Mouse (Mus musculus) E14TG2a.4 (cell line): ENCODE measurements around the gene Sptb.

Experiments
- H3K27me3 ChIP-seq: 2 replicates; pipeline ENCODE4 v1.6.1; 2014; ENCODE audit warnings: low read length, control low read depth; ENCODE audit not compliant: insufficient read depth
- H3K36me3 ChIP-seq: 2 replicates; pipeline ENCODE4 v1.6.1; 2014; ENCODE audit warnings: low read length, control low read depth; ENCODE audit not compliant: insufficient read depth
- H3K4me1 ChIP-seq: replicated peaks from 2 replicates; pipeline ENCODE4 v1.6.1; 2014; ENCODE audit warnings: low read depth, low read length, control low read depth
- H3K4me3 ChIP-seq: replicated peaks from 2 replicates; pipeline ENCODE4 v1.5.1; 2014; ENCODE audit warnings: mild to moderate bottlenecking, low read length
- H3K9me3 ChIP-seq: 2 replicates; pipeline ENCODE4 v1.6.1; 2014; ENCODE audit warnings: low read length, control low read depth
- CTCF ChIP-seq: conservative IDR thresholded peaks from 2 replicates; pipeline ENCODE4 v1.5.1; 2014; ENCODE audit warnings: low read length
- NANOG ChIP-seq: IDR thresholded peaks from 2 replicates; pipeline ENCODE4 v1.6.1; 2014; ENCODE audit warnings: borderline replicate concordance, low read length, mixed read lengths
- POU5F1 ChIP-seq: IDR thresholded peaks from 2 replicates; pipeline ENCODE4 v1.6.1; 2014; ENCODE audit warnings: low read length, borderline replicate concordance

Sptb gene

GRCm38 (mm10) chr12:76582841-76583240, 127.5 kb downstream of the Sptb start:
- TF ChIP-seq CTCF, result no peak
- no peak for TF ChIP-seq POU5F1
- no peak for TF ChIP-seq NANOG
- Histone ChIP-seq H3K9me3 (peaks cover 11% of the 10 kb centered on the region; the same call in 1 of the 2 replicates), H3K4me3 (no peak overlapping the region), H3K4me1 (peaks cover 17% of the 10 kb centered on the region), H3K36me3 (peaks cover 20% of the 10 kb centered on the region), H3K27me3 (0 out of 2 replicates have a peak, but pooled peaks cover under 1% of the 10 kb centered on the region)

- H3K4me3 ChIP-seq, result no peak overlapping the region
- H3K27me3 ChIP-seq, result no peaks in the 10 kb centered on the region
- peaks cover 27% of the 10 kb centered on the region for H3K36me3 ChIP-seq
- TF ChIP-seq CTCF, result no peak
- no peak for TF ChIP-seq POU5F1
- no peak for TF ChIP-seq NANOG
- peaks cover 12% of the 10 kb centered on the region; the same call in 1 of the 2 replicates for H3K9me3 ChIP-seq
- peaks cover 24% of the 10 kb centered on the region for H3K4me1 ChIP-seq
Observed at GRCm38 (mm10) chr12:76582139-76582538, 128.2 kb downstream of the Sptb start.

DNA sequence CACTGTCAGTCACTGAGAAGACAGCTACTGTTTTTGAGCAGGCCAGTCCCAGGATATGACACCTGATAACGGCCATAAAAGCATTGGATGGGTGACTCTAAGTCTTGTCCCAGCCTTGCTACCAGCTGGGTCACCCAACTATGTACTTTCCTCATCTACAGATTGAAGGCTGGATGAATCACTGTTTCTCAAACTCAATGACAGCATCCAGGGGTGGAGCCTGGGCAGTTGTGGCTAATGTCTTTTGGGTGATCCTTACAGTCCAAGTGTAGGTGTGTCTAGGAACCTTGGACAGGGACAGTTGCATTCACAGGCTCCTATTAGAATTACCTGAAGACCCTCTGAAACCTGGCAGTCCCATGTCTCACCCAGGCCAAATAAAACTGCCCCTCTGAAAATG, 130.5 kb downstream of the Sptb start:
- Histone ChIP-seq H3K4me3 (no peak overlapping the region), H3K4me1 (peaks cover 27% of the 10 kb centered on the region), H3K36me3 (peaks cover 51% of the 10 kb centered on the region), H3K9me3 (peaks cover 8% of the 10 kb centered on the region; the same call in 1 of the 2 replicates), H3K27me3 (no peaks in the 10 kb centered on the region)
- no peak for TF ChIP-seq POU5F1
- TF ChIP-seq NANOG, result no peak
- TF ChIP-seq CTCF, result no peak

DNA sequence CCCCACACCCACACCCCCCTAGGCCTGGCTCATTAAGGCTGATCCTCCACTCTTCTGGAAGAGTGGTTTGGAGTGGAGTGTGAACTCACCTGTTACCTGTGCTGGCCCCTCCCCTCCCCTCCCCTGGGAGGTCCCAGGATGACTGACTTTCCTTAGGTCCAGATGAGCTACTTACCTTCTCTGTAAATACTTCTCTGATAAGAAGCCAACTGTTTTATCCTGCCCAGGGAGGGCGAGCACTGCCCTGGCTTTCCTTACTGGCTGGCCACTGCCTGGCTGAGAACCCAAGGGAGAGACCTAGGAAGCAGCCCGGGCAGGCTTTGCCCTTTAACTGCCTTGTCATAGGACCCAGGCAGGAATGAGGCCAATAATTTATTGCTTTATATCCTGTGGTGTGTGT, 131.9 kb downstream of the Sptb start:
- Histone ChIP-seq H3K4me1 (peaks cover 28% of the 10 kb centered on the region), H3K9me3 (peaks cover 8% of the 10 kb centered on the region; the same call in 1 of the 2 replicates), H3K36me3 (peaks cover 62% of the 10 kb centered on the region), H3K4me3 (no peak overlapping the region), H3K27me3 (no peaks in the 10 kb centered on the region)
- TF ChIP-seq NANOG (no peak), POU5F1 (no peak), CTCF (no peak)

DNA sequence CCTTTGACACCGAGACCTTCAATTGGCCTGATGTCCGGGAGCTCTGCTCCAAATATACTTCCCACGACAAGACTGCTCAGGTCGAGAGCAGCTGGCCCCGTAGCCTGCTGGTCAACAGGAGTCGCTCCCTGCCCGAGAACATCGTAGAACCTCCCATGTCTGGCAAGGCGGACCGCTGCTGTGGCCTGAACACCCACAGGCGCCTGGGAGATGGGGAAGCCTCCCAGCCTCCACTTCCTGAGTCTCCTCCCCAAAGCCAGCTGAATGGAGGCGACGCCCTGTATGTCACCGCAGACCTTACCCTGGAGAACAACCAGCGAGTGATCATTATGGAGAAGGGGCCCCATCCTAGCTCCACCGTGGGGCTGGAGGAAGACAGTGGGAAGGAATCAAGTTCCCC, 132.5 kb downstream of the Sptb start:
- no peak for TF ChIP-seq NANOG
- no peak for TF ChIP-seq CTCF
- TF ChIP-seq POU5F1, result no peak
- Histone ChIP-seq H3K9me3 (peaks cover 8% of the 10 kb centered on the region; the same call in 1 of the 2 replicates), H3K27me3 (no peaks in the 10 kb centered on the region), H3K36me3 (peaks cover 68% of the 10 kb centered on the region), H3K4me1 (peaks cover 28% of the 10 kb centered on the region), H3K4me3 (no peak overlapping the region)

DNA sequence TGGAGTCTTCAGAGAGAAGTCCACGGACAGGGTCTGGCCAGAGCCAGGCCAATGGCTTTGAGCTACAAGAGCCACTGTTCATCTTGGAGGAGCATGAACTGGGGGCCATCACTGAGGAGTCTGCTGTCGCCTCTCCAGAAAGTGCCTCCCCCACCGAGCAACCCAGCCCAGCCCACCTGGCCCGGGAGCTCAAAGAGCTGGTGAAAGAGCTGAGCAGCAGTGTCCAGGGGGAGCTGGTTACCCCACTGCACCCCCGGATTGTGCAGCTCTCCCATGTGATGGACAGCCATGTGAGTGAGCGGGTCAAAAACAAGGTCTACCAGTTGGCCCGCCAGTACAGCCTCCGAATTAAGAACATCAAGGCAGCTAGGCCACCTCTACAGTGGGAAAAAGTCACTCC, 133.5 kb downstream of the Sptb start:
- no peak for TF ChIP-seq NANOG
- TF ChIP-seq POU5F1, result no peak
- no peak for TF ChIP-seq CTCF
- Histone ChIP-seq H3K36me3 (peaks cover 78% of the 10 kb centered on the region), H3K27me3 (no peaks in the 10 kb centered on the region), H3K4me3 (no peak overlapping the region), H3K9me3 (peaks cover 8% of the 10 kb centered on the region; the same call in 1 of the 2 replicates), H3K4me1 (peaks cover 36% of the 10 kb centered on the region)

DNA sequence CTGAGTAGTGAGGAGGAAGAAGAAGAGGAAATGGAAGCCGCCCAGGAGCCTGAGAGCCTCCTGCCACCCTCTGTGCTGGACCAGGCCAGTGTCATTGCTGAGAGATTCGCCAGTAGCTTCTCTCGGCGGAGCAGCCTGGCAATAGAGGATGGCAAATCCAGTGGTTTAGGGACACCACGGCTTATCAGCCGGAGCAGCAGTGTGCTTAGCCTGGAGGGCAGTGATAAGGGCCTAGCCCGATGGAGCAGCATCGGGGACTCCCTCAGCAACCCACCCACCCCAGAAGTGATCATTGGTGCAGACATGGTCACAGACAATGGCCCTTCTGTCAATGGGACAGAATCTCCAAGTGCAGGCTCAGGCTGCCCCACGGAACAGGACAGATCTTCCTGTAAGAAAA, 134.3 kb downstream of the Sptb start:
- peaks cover 44% of the 10 kb centered on the region for H3K4me1 ChIP-seq
- H3K36me3 ChIP-seq, result peaks cover 82% of the 10 kb centered on the region
- no peak overlapping the region for H3K4me3 ChIP-seq
- peaks cover 8% of the 10 kb centered on the region; the same call in 1 of the 2 replicates for H3K9me3 ChIP-seq
- no peaks in the 10 kb centered on the region for H3K27me3 ChIP-seq
- TF ChIP-seq NANOG (no peak), CTCF (no peak), POU5F1 (no peak)

DNA sequence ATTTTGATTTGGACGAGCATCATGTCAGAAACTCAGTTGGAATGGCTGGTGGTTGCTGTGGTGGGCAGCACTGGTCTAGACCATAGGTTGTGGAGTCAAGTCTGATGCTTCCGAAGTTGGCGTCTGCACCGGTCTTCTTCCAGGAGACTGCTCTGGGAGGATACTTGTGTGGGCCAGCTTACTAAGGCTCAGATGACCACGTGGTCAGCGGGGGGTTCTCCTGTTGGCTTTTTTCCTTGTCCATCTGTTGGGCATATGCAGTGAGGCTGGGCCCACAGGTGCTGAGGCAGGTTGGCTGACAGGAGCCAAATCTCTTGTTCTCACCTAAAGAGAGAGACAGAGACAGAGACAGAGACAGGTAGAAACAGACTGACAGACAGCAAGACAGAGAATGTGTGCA, 135.5 kb downstream of the Sptb start:
- Histone ChIP-seq H3K36me3 (peaks cover 82% of the 10 kb centered on the region), H3K4me3 (no peak overlapping the region), H3K9me3 (peaks cover 8% of the 10 kb centered on the region; the same call in 1 of the 2 replicates), H3K27me3 (no peaks in the 10 kb centered on the region), H3K4me1 (peaks cover 56% of the 10 kb centered on the region)
- no peak for TF ChIP-seq NANOG
- no peak for TF ChIP-seq POU5F1
- TF ChIP-seq CTCF, result no peak

- Histone ChIP-seq H3K4me1 (peaks cover 64% of the 10 kb centered on the region), H3K27me3 (no peaks in the 10 kb centered on the region), H3K36me3 (peaks cover 69% of the 10 kb centered on the region), H3K4me3 (no peak overlapping the region), H3K9me3 (peaks cover 6% of the 10 kb centered on the region; the same call in 1 of the 2 replicates)
- TF ChIP-seq NANOG, result no peak
Observed at GRCm38 (mm10) chr12:76573381-76573780, 137.0 kb downstream of the Sptb start.
